Mouse (Mus musculus) left cerebral cortex, adult 11 months (tissue): Measurements from ENCODE around the gene Tbc1d22a.
"Not testable (repeated sequence)": the region's sequence is repeated elsewhere in the genome, so short reads cannot be mapped to it uniquely, and the experiment has no call there.

Experiments
- DNase-seq: peaks from one replicate; pipeline ENCODE4 v3.0.0; 2022; ENCODE audit warnings: low spot score

The Tbc1d22a gene

GRCm38 (mm10) chr15:86213753-86214548 lies at the start of gene Tbc1d22a:
Gene Tbc1d22a (plus strand): TSS chr15:86214459.
- DNase-seq: peak; percentile 89

- DNase-seq: no peak
These were observed 49.4 kb upstream of the Tbc1d22a start for GRCm38 (mm10) chr15:86164718-86165345.

- no peak for DNase-seq
These were observed 48.3 kb upstream of the Tbc1d22a start for GRCm38 (mm10) chr15:86165811-86166590.

- no peak for DNase-seq
These were observed 47.1 kb upstream of the Tbc1d22a start for GRCm38 (mm10) chr15:86167032-86167655.

GRCm38 (mm10) chr15:86167787-86168504 lies 46.3 kb upstream of the Tbc1d22a start:
- DNase-seq: no peak

- peak; percentile 67 for DNase-seq
These were observed 45.8 kb upstream of the Tbc1d22a start for GRCm38 (mm10) chr15:86168505-86168867.

- DNase-seq: no peak
These were observed 45.1 kb upstream of the Tbc1d22a start for GRCm38 (mm10) chr15:86168941-86169816.

- DNase-seq: no peak
These were observed 44.5 kb upstream of the Tbc1d22a start for GRCm38 (mm10) chr15:86169817-86170110.

- DNase-seq: no peak
These were observed 42.9 kb upstream of the Tbc1d22a start for GRCm38 (mm10) chr15:86171316-86171715.

- DNase-seq: no peak
These were observed 42.1 kb upstream of the Tbc1d22a start for GRCm38 (mm10) chr15:86172124-86172523.

- DNase-seq: no peak
These were observed 41.7 kb upstream of the Tbc1d22a start for GRCm38 (mm10) chr15:86172526-86172925.

- DNase-seq: no peak
These were observed 40.9 kb upstream of the Tbc1d22a start for GRCm38 (mm10) chr15:86173136-86173985.

- DNase-seq: no peak
These were observed 38.8 kb upstream of the Tbc1d22a start for GRCm38 (mm10) chr15:86175253-86176050.

- no peak for DNase-seq
These were observed 38.1 kb upstream of the Tbc1d22a start for GRCm38 (mm10) chr15:86176166-86176565.

GRCm38 (mm10) chr15:86176771-86177702 lies 37.2 kb upstream of the Tbc1d22a start:
- DNase-seq: no peak

GRCm38 (mm10) chr15:86177703-86178251 lies 36.5 kb upstream of the Tbc1d22a start:
- not testable (repeated sequence) for DNase-seq

GRCm38 (mm10) chr15:86178594-86178993 lies 35.7 kb upstream of the Tbc1d22a start:
- DNase-seq: no peak

GRCm38 (mm10) chr15:86180427-86180826 lies 33.8 kb upstream of the Tbc1d22a start:
- no peak for DNase-seq
